Mouse (Mus musculus) embryo, embryonic 10 days (tissue): Measurements from ENCODE around the gene Lats1.
"Not testable (repeated sequence)": the region's sequence is repeated elsewhere in the genome, so short reads cannot be mapped to it uniquely, and the experiment has no call there.

ENCODE experiments used
- DNase-seq: peaks from one replicate; pipeline ENCODE4 v3.0.0-alpha.2; 2015; ENCODE audit warnings: low spot score

Gene Lats1

DNA sequence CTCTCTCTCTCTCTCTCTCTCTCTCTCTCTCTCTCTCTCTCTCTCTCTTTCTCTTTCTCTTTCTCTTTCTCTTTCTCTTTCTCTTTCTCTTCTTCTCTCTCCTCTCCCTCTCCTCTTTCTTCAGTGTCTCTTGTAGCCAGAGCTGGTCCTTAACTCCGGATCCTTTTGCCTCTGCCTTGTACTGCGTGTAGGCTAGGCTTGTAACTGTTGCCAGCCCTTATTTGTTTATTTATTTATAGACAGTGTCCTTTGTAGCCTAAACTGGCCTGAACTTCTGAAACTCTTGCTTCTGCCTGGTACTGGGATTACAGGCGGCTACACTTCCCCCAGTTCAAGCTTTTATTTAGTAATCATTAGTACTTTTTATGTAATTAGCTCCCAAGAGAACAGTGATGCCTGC lies 46.0 kb downstream of the Lats1 start:
- no peak for DNase-seq

DNA sequence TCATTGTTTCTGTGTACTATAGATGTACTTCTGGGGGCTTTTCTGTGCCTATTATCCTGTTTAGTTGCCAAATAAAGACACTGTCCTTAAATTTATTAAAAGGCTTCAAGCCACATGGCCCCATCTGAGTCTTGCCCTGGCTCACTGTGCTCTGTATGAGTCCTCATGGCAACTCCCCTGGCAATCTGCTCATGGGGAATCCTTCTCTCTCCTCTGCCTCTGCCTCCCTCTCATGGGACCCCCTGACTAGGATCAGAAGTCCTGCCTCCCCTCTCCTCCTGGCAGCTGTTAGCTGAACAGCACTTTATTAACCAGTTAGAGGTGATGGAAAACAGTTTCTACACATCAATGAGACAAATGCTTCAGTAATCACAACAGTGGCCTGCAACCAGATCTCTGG lies 50.6 kb downstream of the Lats1 start:
- no peak for DNase-seq

DNA sequence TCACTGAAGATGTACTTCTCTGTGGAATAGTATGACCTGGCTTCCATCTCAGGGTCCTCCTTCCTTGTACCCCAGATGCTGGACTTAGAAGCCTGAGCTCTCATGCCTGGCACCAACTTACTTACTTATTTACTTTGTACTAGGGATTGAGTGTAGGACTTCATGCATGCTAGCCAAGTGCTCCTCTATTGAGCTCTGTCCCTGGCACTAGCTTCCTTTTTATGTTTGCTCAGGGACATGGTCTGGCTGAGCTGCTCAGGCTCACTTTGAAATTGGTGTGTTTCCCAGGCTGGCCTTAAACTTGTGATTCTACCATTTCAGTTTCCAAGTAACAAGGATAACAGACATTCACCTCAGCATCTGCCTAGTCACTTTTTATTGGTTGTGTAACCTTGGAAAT lies 56.1 kb downstream of the Lats1 start:
- DNase-seq: no peak

- no peak for DNase-seq
These were observed 56.9 kb downstream of the Lats1 start for GRCm38 (mm10) chr10:7737914-7738313.

- not testable (repeated sequence) for DNase-seq
These were observed 64.5 kb downstream of the Lats1 start for GRCm38 (mm10) chr10:7745528-7745927.

GRCm38 (mm10) chr10:7748752-7749151 lies 67.7 kb downstream of the Lats1 start:
- no peak for DNase-seq

GRCm38 (mm10) chr10:7757544-7757943 lies 76.5 kb downstream of the Lats1 start:
- no peak for DNase-seq
